Mouse (Mus musculus): ENCODE measurements at regions not wholly inside any gene's neighbourhood (a gene's known extent, or its start where the extent isn't known, plus 50 kb on each side); places are given as distances from the start of the nearest gene placed in this dataset.

GRCm38 (mm10) chr3:78836824-78837223 lies 449.5 kb downstream of the Rapgef2 start:
- WGBS = 39% methylated on average over 5 of the region's 5 CpGs
- H3K4me3 ChIP-seq (ENCODE audit: low read depth, low read length) = no peak overlapping the region
- no peaks in the 10 kb centered on the region for H3K9me3 ChIP-seq (ENCODE audit: control insufficient read depth, low read length)
- H3K9ac ChIP-seq (replicated peaks; ENCODE audit: low read depth, low read length) = no peak overlapping the region
- H3K4me2 ChIP-seq (ENCODE audit: low read depth, low read length) = no peak overlapping the region
- no peaks in the 10 kb centered on the region for H3K36me3 ChIP-seq (ENCODE audit: control insufficient read depth, insufficient read depth, low read length)
- no peak for ATAC-seq (ENCODE audit: low read depth)
- no peaks in the 10 kb centered on the region for H3K4me1 ChIP-seq (ENCODE audit: control insufficient read depth, insufficient read depth, low read length)
- no peaks in the 10 kb centered on the region for H3K27me3 ChIP-seq (ENCODE audit: control insufficient read depth, insufficient read depth, low read length)
- no peak overlapping the region for H3K27ac ChIP-seq (ENCODE audit: low read depth, low read length)

DNA sequence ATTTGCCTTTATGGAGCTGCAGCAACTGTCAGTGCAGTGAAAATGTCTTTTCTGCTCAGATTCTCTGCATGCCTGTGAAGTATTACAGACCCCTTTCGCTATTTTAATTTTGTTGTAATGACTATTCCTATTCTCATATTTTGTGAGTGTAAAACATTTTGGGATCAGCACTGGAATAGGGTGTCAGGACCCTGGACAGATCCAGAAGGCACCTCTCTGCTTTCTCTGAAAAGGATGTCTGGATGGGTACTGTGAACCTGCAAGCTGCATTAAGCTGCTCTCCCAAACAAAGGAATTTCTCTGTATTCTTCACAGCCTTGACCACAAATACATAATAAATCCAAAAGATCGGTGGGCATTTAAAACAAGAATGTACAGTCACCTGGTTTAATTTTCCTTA lies 460.8 kb downstream of the Rapgef2 start:
- no peaks in the 10 kb centered on the region for H3K4me1 ChIP-seq (ENCODE audit: control insufficient read depth, insufficient read depth, low read length)
- no peak overlapping the region for H3K4me2 ChIP-seq (ENCODE audit: low read depth, low read length)
- no peak overlapping the region for H3K9ac ChIP-seq (replicated peaks; ENCODE audit: low read depth, low read length)
- WGBS = 67% methylated on average over 2 of the region's 2 CpGs
- no peaks in the 10 kb centered on the region for H3K9me3 ChIP-seq (ENCODE audit: control insufficient read depth, low read length)
- H3K36me3 ChIP-seq (ENCODE audit: control insufficient read depth, insufficient read depth, low read length) = no peaks in the 10 kb centered on the region
- ATAC-seq (ENCODE audit: low read depth) = no peak
- H3K27me3 ChIP-seq (ENCODE audit: control insufficient read depth, insufficient read depth, low read length) = no peaks in the 10 kb centered on the region
- no peak overlapping the region for H3K4me3 ChIP-seq (ENCODE audit: low read depth, low read length)
- H3K27ac ChIP-seq (ENCODE audit: low read depth, low read length) = no peak overlapping the region

- H3K36me3 ChIP-seq (ENCODE audit: control insufficient read depth, insufficient read depth, low read length) = no peaks in the 10 kb centered on the region
- H3K9ac ChIP-seq (replicated peaks; ENCODE audit: low read depth, low read length) = no peak overlapping the region
- no peaks in the 10 kb centered on the region for H3K27me3 ChIP-seq (ENCODE audit: control insufficient read depth, insufficient read depth, low read length)
- ATAC-seq (ENCODE audit: low read depth) = no peak
- WGBS = 75% methylated on average over 3 of the region's 3 CpGs
- no peak overlapping the region for H3K4me3 ChIP-seq (ENCODE audit: low read depth, low read length)
- no peak overlapping the region for H3K27ac ChIP-seq (ENCODE audit: low read depth, low read length)
- no peaks in the 10 kb centered on the region for H3K9me3 ChIP-seq (ENCODE audit: control insufficient read depth, low read length)
- H3K4me1 ChIP-seq (ENCODE audit: control insufficient read depth, insufficient read depth, low read length) = no peaks in the 10 kb centered on the region
- no peak overlapping the region for H3K4me2 ChIP-seq (ENCODE audit: low read depth, low read length)
Observed at GRCm38 (mm10) chr3:78812425-78812824, 473.9 kb downstream of the Rapgef2 start.

GRCm38 (mm10) chr3:78810431-78811152 lies 475.7 kb downstream of the Rapgef2 start:
- 72% methylated on average over 5 of the region's 5 CpGs for WGBS
- Histone ChIP-seq H3K4me2 (ENCODE audit: low read depth, low read length) (no peak overlapping the region), H3K27me3 (ENCODE audit: control insufficient read depth, insufficient read depth, low read length) (no peaks in the 10 kb centered on the region), H3K27ac (ENCODE audit: low read depth, low read length) (no peak overlapping the region), H3K4me3 (ENCODE audit: low read depth, low read length) (no peak overlapping the region), H3K9ac (replicated peaks; ENCODE audit: low read depth, low read length) (no peak overlapping the region), H3K9me3 (ENCODE audit: control insufficient read depth, low read length) (no peaks in the 10 kb centered on the region), H3K36me3 (ENCODE audit: control insufficient read depth, insufficient read depth, low read length) (no peaks in the 10 kb centered on the region), H3K4me1 (ENCODE audit: control insufficient read depth, insufficient read depth, low read length) (no peaks in the 10 kb centered on the region)
- peak; percentile 49; the same call in 1 of the 2 replicates for ATAC-seq (ENCODE audit: low read depth)

GRCm38 (mm10) chr3:78803176-78803575 lies 483.1 kb downstream of the Rapgef2 start:
- H3K4me2 ChIP-seq (ENCODE audit: low read depth, low read length) = no peak overlapping the region
- 87% methylated on average over 2 of the region's 2 CpGs for WGBS
- no peaks in the 10 kb centered on the region for H3K9me3 ChIP-seq (ENCODE audit: control insufficient read depth, low read length)
- no peak overlapping the region for H3K9ac ChIP-seq (replicated peaks; ENCODE audit: low read depth, low read length)
- H3K27ac ChIP-seq (ENCODE audit: low read depth, low read length) = no peak overlapping the region
- no peak for ATAC-seq (ENCODE audit: low read depth)
- H3K36me3 ChIP-seq (ENCODE audit: control insufficient read depth, insufficient read depth, low read length) = no peaks in the 10 kb centered on the region
- no peaks in the 10 kb centered on the region for H3K27me3 ChIP-seq (ENCODE audit: control insufficient read depth, insufficient read depth, low read length)
- no peaks in the 10 kb centered on the region for H3K4me1 ChIP-seq (ENCODE audit: control insufficient read depth, insufficient read depth, low read length)
- no peak overlapping the region for H3K4me3 ChIP-seq (ENCODE audit: low read depth, low read length)

- no peak for ATAC-seq (ENCODE audit: low read depth)
- no peaks in the 10 kb centered on the region for H3K4me1 ChIP-seq (ENCODE audit: control insufficient read depth, insufficient read depth, low read length)
- no peak overlapping the region for H3K9ac ChIP-seq (replicated peaks; ENCODE audit: low read depth, low read length)
- no peak overlapping the region for H3K4me2 ChIP-seq (ENCODE audit: low read depth, low read length)
- no peaks in the 10 kb centered on the region for H3K36me3 ChIP-seq (ENCODE audit: control insufficient read depth, insufficient read depth, low read length)
- H3K27ac ChIP-seq (ENCODE audit: low read depth, low read length) = no peak overlapping the region
- no peak overlapping the region for H3K4me3 ChIP-seq (ENCODE audit: low read depth, low read length)
- no peaks in the 10 kb centered on the region for H3K9me3 ChIP-seq (ENCODE audit: control insufficient read depth, low read length)
- H3K27me3 ChIP-seq (ENCODE audit: control insufficient read depth, insufficient read depth, low read length) = no peaks in the 10 kb centered on the region
- 90% methylated on average over 4 of the region's 4 CpGs for WGBS
Observed at GRCm38 (mm10) chr3:78795951-78796455, 490.3 kb downstream of the Rapgef2 start.

- H3K27ac ChIP-seq (ENCODE audit: low read depth, low read length) = no peak overlapping the region
- H3K9me3 ChIP-seq (ENCODE audit: control insufficient read depth, low read length) = no peaks in the 10 kb centered on the region
- ATAC-seq (ENCODE audit: low read depth) = peak; percentile 82
- no peak overlapping the region for H3K9ac ChIP-seq (replicated peaks; ENCODE audit: low read depth, low read length)
- H3K4me3 ChIP-seq (ENCODE audit: low read depth, low read length) = no peak overlapping the region
- 82% methylated on average over 7 of the region's 7 CpGs for WGBS
- H3K4me2 ChIP-seq (ENCODE audit: low read depth, low read length) = no peak overlapping the region
- no peaks in the 10 kb centered on the region for H3K36me3 ChIP-seq (ENCODE audit: control insufficient read depth, insufficient read depth, low read length)
- no peaks in the 10 kb centered on the region for H3K4me1 ChIP-seq (ENCODE audit: control insufficient read depth, insufficient read depth, low read length)
- no peaks in the 10 kb centered on the region for H3K27me3 ChIP-seq (ENCODE audit: control insufficient read depth, insufficient read depth, low read length)
Observed at GRCm38 (mm10) chr3:78792440-78793057, 493.8 kb downstream of the Rapgef2 start.

DNA sequence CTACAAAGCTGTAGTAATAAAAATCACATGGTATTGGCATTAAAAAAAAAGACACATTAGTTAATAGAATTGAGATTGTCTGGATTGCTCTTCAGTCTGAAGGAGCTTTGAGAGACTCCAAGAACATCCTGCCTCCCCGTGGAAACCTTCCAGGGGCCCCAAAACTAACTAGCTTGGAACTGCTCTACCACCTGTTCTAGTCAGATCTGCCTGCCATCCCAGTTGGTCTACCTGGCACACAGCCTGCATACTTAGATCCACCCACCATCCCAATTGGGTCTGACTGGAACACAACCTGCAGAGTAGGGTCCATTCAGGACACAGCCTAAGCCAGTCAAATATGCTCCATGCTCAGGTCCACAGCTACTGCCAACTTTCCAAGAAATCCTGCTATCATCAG lies 503.6 kb downstream of the Rapgef2 start:
- Histone ChIP-seq H3K4me1 (ENCODE audit: control insufficient read depth, insufficient read depth, low read length) (no peaks in the 10 kb centered on the region), H3K9me3 (ENCODE audit: control insufficient read depth, low read length) (no peaks in the 10 kb centered on the region), H3K4me3 (ENCODE audit: low read depth, low read length) (no peak overlapping the region), H3K27ac (ENCODE audit: low read depth, low read length) (no peak overlapping the region), H3K27me3 (ENCODE audit: control insufficient read depth, insufficient read depth, low read length) (no peaks in the 10 kb centered on the region), H3K9ac (replicated peaks; ENCODE audit: low read depth, low read length) (no peak overlapping the region), H3K36me3 (ENCODE audit: control insufficient read depth, insufficient read depth, low read length) (no peaks in the 10 kb centered on the region), H3K4me2 (ENCODE audit: low read depth, low read length) (no peak overlapping the region)
- ATAC-seq (ENCODE audit: low read depth) = no peak
- 95% methylated on average over 1 of the region's 1 CpGs for WGBS

DNA sequence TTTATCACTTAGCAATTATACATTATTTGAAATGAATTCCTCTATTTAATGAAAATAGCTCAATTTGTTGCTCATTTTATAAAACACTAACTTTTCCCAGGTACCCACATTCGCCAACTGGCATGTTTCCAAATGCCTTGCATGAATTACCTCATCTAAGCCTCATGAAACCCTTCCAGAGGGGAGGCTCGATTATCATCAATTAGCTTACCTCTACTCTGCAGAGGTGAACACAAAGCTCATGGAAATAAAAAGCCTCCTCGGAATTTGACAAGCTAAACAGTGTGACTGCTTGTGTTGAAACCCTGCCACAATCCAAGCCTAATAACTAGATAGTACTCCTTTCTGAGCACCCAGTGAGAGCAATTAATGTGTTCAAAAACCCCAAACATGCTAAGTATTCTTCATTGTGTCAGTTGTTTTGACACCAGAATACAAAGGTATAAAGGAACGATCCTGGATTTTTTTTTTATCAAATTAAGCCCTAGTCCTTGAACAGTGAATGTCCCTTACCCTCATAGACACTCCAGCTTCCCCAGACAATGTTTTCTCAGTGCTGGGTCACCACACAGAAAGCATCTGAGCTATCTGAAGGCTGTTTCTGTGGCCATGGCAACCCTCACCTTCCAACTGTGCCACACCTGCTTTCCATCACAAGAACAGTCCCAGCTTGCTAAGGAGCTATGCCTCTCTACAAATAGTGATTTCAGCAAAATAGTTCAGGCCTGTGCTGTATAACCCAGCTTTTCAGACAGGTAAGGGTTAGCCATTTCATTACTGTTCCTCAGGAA lies 530.4 kb downstream of the Rapgef2 start:
- Histone ChIP-seq H3K4me3 (ENCODE audit: low read depth, low read length) (no peak overlapping the region), H3K9ac (replicated peaks; ENCODE audit: low read depth, low read length) (no peak overlapping the region), H3K9me3 (ENCODE audit: control insufficient read depth, low read length) (no peaks in the 10 kb centered on the region), H3K4me2 (ENCODE audit: low read depth, low read length) (no peak overlapping the region), H3K27me3 (ENCODE audit: control insufficient read depth, insufficient read depth, low read length) (no peaks in the 10 kb centered on the region), H3K27ac (ENCODE audit: low read depth, low read length) (no peak overlapping the region), H3K36me3 (ENCODE audit: control insufficient read depth, insufficient read depth, low read length) (no peaks in the 10 kb centered on the region), H3K4me1 (ENCODE audit: control insufficient read depth, insufficient read depth, low read length) (no peaks in the 10 kb centered on the region)
- 0 out of 2 replicates have a peak, but pooled peaks have one; percentile 51 for ATAC-seq (ENCODE audit: low read depth)
- 61% methylated on average over 4 of the region's 4 CpGs for whole genome bisulfite sequencing

Measured in neural tube, embryonic 14.5 days (tissue).